Mouse (Mus musculus) inflammation-experienced regulatory T-cells, adult 6 months (primary cell): ENCODE data around the gene Ddx46. TPM values are rescaled to one million over a fixed set of nuclear protein-coding genes. Genes with fewer than 3 reads are reported as not detected.

Experiments used
- ATAC-seq: one replicate; pipeline ENCODE4 v1.8.0; 2017
- polyA plus RNA-seq, 3 experiments: library from polyadenylated mRNA; unstranded; fragments of 100-300 nt; shearing (Covaris generic); gene quantifications; one replicate each; pipeline ENCODE4 v1.2.1; 2017

Gene Ddx46
- polyA plus RNA-seq, 3 experiments from 2014 or later = 62.3 to 67.3 (median 64.0) TPM

DNA sequence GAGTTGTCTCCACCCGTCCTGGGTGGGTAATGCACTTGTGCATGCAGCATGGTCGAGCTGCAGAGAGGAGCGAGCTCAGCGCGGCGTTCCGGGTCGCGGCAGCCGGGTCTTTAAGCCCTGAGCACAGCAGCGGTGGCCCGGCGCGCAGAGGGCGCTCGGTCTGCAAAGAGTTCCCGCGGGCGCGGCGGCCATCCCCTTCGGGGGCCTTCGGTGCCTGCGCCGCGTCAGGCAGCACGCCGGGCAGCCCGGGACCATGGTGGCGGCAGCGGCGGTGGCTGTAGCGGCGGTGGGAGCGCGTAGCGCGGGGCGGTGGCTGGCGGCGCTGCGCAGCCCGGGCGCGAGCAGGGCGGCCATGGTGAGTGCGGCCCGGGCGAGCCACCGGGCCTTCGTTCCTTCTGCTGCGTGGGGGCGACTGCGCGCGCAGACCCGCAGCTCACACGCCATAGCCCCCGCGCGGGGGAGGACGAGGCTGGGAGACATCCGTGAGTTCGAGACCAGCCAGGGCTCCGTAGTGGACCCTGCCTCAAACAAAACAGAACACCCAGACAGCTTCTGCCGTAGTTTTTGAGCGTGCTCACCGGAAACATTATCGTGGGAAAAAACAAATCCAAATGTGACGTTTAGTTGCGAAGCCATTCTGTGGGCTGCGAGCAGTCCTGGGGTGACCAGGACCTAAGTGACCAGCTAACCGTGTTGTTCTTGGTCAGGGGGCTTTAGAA lies 92.5 kb downstream of the Ddx46 start, which contains the start of gene Pcbd2:
Gene Pcbd2, plus strand, starts transcription at position 249 of the 719 bp plus-strand sequence.
- peak; percentile 66 for ATAC-seq

- ATAC-seq = peak; percentile 83
Observed at GRCm38 (mm10) chr13:55727839-55728238, 93.0 kb downstream of the Ddx46 start.

DNA sequence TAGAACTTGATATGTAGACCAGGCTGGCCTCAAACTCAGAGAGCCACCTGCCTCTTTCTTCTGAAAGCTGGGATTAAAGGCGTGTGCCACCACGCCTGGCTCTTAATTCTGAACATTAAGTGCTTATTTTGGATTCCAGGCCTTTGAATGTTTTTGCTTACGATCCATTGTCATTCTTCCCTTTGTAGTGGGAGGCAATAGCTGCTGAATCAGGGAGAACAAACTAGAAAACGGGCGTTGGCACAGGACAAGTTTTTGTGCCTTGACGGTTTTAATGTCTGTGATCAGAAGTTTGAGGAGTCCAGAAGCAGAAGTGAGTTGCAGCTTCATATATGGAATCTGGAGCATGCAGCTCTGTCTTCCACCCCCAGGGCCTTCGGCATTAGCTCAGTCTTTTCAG lies 95.9 kb downstream of the Ddx46 start:
- no peak for ATAC-seq

Other genes with a start within 250 kb of the Ddx46 start
- gene Slc34a1, start 236.8 kb upstream of the Ddx46 start, polyA plus RNA-seq = under 1 TPM in 1 of 3 experiments, not detected in 2; 0.20 TPM
- gene Pfn3, start 219.8 kb upstream of the Ddx46 start, polyA plus RNA-seq = not detected
- gene F12, start 208.2 kb upstream of the Ddx46 start, polyA plus RNA-seq = under 1 TPM in 1 of 3 experiments, not detected in 2; 0.24 TPM
- gene Grk6, start 190.0 kb upstream of the Ddx46 start, polyA plus RNA-seq = 10 to 100 TPM; 35.3 to 50.0 (median 40.5) TPM
- under 1 TPM in 1 of 3 experiments, not detected in 2; 0.26 TPM for gene Prr7, start 170.8 kb upstream of the Ddx46 start, polyA plus RNA-seq
- under 1 TPM in 1 of 3 experiments, not detected in 2; 0.15 TPM for gene Dbn1, start 146.9 kb upstream of the Ddx46 start, polyA plus RNA-seq
- 10 to 100 TPM; 13.2 to 15.7 (median 13.5) TPM for gene Pdlim7, start 121.4 kb upstream of the Ddx46 start, polyA plus RNA-seq
- 1 to 10 TPM in 2 of 3 experiments, under 1 TPM in 1; 0.93 to 1.1 (median 1.1) TPM for gene Dok3, start 105.7 kb upstream of the Ddx46 start, polyA plus RNA-seq
- gene Ddx41, start 98.4 kb upstream of the Ddx46 start, polyA plus RNA-seq = 10 to 100 TPM; 41.7 to 61.0 (median 54.6) TPM
- gene Fam193b, start 63.9 kb upstream of the Ddx46 start, polyA plus RNA-seq = 10 to 100 TPM; 16.4 to 40.7 (median 37.3) TPM
- gene Tmed9, start 61.3 kb upstream of the Ddx46 start, polyA plus RNA-seq = 100 to 1,000 TPM; 184 to 286 (median 269) TPM
- 10 to 100 TPM; 24.5 to 35.8 (median 25.1) TPM for gene B4galt7, start 35.1 kb upstream of the Ddx46 start, polyA plus RNA-seq
- gene Caml, start 12.0 kb upstream of the Ddx46 start, polyA plus RNA-seq = 10 to 100 TPM; 28.6 to 51.1 (median 40.0) TPM
- 10 to 100 TPM in 2 of 3 experiments, 1 to 10 TPM in 1; 9.8 to 15.8 (median 15.6) TPM for gene B230219D22Rik, start 58.1 kb downstream of the Ddx46 start, polyA plus RNA-seq
- 10 to 100 TPM; 22.4 to 29.0 (median 26.0) TPM for gene Txndc15, start 79.6 kb downstream of the Ddx46 start, polyA plus RNA-seq
- 10 to 100 TPM in 2 of 3 experiments, 1 to 10 TPM in 1; 1.4 to 21.8 (median 11.3) TPM for gene Pcbd2, start 92.3 kb downstream of the Ddx46 start, polyA plus RNA-seq
- gene Catsper3, start 149.5 kb downstream of the Ddx46 start, polyA plus RNA-seq = not detected
- not detected for gene Pitx1, start 201.2 kb downstream of the Ddx46 start, polyA plus RNA-seq